Mouse (Mus musculus) liver, adult 2 months (tissue): ENCODE data around the gene Me1. TPM values are rescaled to one million over a fixed set of nuclear protein-coding genes. Genes with fewer than 3 reads are reported as not detected.

Experiments used
- DNase-seq: peaks from one replicate; pipeline ENCODE4 v3.0.0-alpha.2; 2011; ENCODE audit warnings: low read depth, low spot score; ENCODE audit errors: extremely low read depth
- H3K27ac ChIP-seq: fragments of 200-500 bp; replicated peaks from 2 replicates; pipeline ENCODE4 v1.5.1; 2012; ENCODE audit warnings: low read depth, mild to moderate bottlenecking, control low read depth, inconsistent platforms, low read length; ENCODE audit not compliant: insufficient read depth
- H3K27me3 ChIP-seq: fragments of 200-500 bp; 2 replicates; pipeline ENCODE4 v1.6.1; 2012; ENCODE audit warnings: mild to moderate bottlenecking, moderate library complexity, low read length, inconsistent platforms; ENCODE audit not compliant: control insufficient read depth, insufficient read depth
- H3K36me3 ChIP-seq: fragments of 200-500 bp; 2 replicates; pipeline ENCODE4 v1.6.1; 2012; ENCODE audit warnings: low read length, inconsistent platforms; ENCODE audit not compliant: control insufficient read depth, insufficient read depth
- H3K4me1 ChIP-seq: fragments of 200-500 bp; 2 replicates; pipeline ENCODE4 v1.6.1; 2011; ENCODE audit warnings: low read length; ENCODE audit not compliant: control insufficient read depth, insufficient read depth
- H3K4me3 ChIP-seq: fragments of 200-500 bp; 2 replicates; pipeline ENCODE4 v1.5.1; 2011; ENCODE audit warnings: low read depth, mild to moderate bottlenecking, control low read depth, low read length, moderate library complexity; ENCODE audit not compliant: insufficient read depth
- H3K79me2 ChIP-seq: fragments of 200-500 bp; 2 replicates; pipeline ENCODE4 v1.6.1; 2012; ENCODE audit warnings: inconsistent platforms, mild to moderate bottlenecking, low read length, moderate library complexity; ENCODE audit not compliant: control insufficient read depth, insufficient read depth
- H3K9ac ChIP-seq: fragments of 200-500 bp; 2 replicates; pipeline ENCODE4 v1.6.1; 2012; ENCODE audit warnings: low read depth, mild to moderate bottlenecking, control low read depth, inconsistent platforms, low read length
- CTCF ChIP-seq: fragments of 200-500 bp; IDR thresholded peaks from 2 replicates; pipeline ENCODE4 v1.5.1; 2011; ENCODE audit warnings: low read depth, low read length, control low read depth
- POLR2A ChIP-seq: fragments of 200-500 bp; IDR thresholded peaks from 2 replicates; pipeline ENCODE4 v1.6.1; 2011; ENCODE audit warnings: low read length, control low read depth; ENCODE audit not compliant: insufficient read depth; ENCODE audit errors: extremely low read depth
- WGBS: fragments of 180-500 bp; shearing (Covaris S2); methylation state at CpG from one replicate; pipeline ENCODE4 v1.1.7; 2018; 5-methylcytosine and 5-hydroxymethylcytosine counted together
- polyA plus RNA-seq: library from polyadenylated mRNA; depleted of rRNA; stranded (reverse); fragments of >200 nt; gene quantifications from 2 replicates; pipeline ENCODE4 v1.2.3, GENCODE M21; 2012
- total RNA-seq: library from RNA; depleted of rRNA; stranded (reverse); fragments of >200 nt; gene quantifications from 2 replicates; pipeline ENCODE4 v1.2.3, GENCODE M21; 2014

The Me1 gene
- total and polyA plus RNA-seq, 2 experiments, result 87.4 to 101 TPM

DNA sequence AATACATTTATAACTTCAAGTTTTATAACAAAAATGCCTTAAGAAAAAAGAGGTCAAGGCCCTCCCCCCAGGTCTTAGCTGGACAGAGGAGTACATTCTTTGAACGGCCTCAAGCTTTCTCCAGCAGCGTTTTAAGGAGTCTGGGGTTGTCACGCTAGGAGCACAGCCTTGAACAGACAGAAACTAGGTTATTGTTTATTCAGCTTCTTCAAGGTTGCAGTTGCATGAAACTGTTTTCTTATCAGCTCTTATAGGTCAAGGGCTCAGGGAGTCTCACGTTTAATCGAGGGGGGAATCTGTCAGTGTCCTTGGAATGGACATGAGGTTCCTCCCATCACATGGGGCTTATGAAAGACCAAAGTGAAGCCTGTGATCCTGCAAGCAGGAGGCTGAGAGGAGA is 21.4 kb upstream of the Me1 start:
- H3K4me3 ChIP-seq, result no peak overlapping the region
- no peak for DNase-seq
- WGBS, result 63% methylated on average over 5 of the region's 5 CpGs
- TF ChIP-seq CTCF (no peak), POLR2A (no peak)
- H3K79me2 ChIP-seq, result no peaks in the 10 kb centered on the region
- H3K27ac ChIP-seq, result no peak overlapping the region
- no peaks in the 10 kb centered on the region for H3K36me3 ChIP-seq
- H3K9ac ChIP-seq, result no peak overlapping the region
- peaks cover 2% of the 10 kb centered on the region; the same call in 1 of the 2 replicates for H3K4me1 ChIP-seq
- no peaks in the 10 kb centered on the region for H3K27me3 ChIP-seq

DNA sequence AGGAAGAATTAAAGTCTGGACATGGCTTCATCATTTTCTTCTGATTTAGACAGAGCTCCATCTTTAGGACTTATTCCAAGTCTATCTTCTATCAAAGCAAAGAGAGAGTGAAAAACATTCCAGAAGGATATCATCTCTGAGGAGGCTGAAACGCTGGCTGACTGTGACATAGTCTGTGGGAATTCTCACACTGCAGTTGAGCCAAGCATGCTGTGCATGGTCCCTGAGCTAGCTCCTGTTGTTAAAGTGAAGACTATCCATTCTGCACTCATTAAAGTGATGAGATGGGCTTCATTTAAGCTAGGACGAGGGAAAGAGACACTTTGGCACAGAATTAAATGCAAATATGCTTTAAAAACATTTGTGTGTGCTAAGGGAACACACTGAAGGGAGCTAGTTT is 20.8 kb upstream of the Me1 start:
- peaks cover 2% of the 10 kb centered on the region; the same call in 1 of the 2 replicates for H3K4me1 ChIP-seq
- no peaks in the 10 kb centered on the region for H3K36me3 ChIP-seq
- no peak overlapping the region for H3K9ac ChIP-seq
- no peaks in the 10 kb centered on the region for H3K79me2 ChIP-seq
- TF ChIP-seq POLR2A (no peak), CTCF (no peak)
- no peak overlapping the region for H3K27ac ChIP-seq
- 46% methylated on average over 2 of the region's 2 CpGs for WGBS
- no peaks in the 10 kb centered on the region for H3K27me3 ChIP-seq
- no peak overlapping the region for H3K4me3 ChIP-seq
- no peak for DNase-seq

DNA sequence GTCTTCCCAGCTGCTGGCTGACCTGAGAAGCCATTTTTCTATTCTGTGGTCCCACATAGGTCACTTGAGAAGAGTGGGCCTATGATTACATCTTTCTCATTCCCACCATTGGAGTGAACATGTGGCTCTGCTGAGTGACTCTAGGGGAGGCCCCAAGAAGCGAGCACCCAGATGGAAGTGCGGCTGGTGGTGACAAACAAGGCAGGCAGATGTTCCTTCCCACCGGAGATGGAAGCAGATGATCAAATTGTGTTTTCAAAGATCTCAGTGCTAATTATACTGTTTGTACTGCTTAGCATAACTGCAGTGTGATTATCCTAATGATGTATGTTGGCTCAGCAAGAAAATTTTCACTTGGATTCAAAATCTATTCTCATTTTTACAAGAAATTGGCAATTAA is 18.3 kb upstream of the Me1 start:
- no peak for TF ChIP-seq CTCF
- TF ChIP-seq POLR2A, result no peak
- H3K79me2 ChIP-seq, result no peaks in the 10 kb centered on the region
- H3K9ac ChIP-seq, result no peak overlapping the region
- H3K4me1 ChIP-seq, result no peaks in the 10 kb centered on the region
- H3K27me3 ChIP-seq, result no peaks in the 10 kb centered on the region
- H3K4me3 ChIP-seq, result no peak overlapping the region
- WGBS, result 96% methylated on average over 3 of the region's 3 CpGs
- no peaks in the 10 kb centered on the region for H3K36me3 ChIP-seq
- no peak for DNase-seq
- no peak overlapping the region for H3K27ac ChIP-seq

GRCm38 (mm10) chr9:86712648-86713047 is 16.9 kb upstream of the Me1 start:
- peaks cover 6% of the 10 kb centered on the region; the same call in 1 of the 2 replicates for H3K4me1 ChIP-seq
- no peaks in the 10 kb centered on the region for H3K79me2 ChIP-seq
- WGBS, result 84% methylated on average over 2 of the region's 2 CpGs
- no peak overlapping the region for H3K27ac ChIP-seq
- no peak for TF ChIP-seq CTCF
- TF ChIP-seq POLR2A, result no peak
- H3K9ac ChIP-seq, result no peak overlapping the region
- H3K4me3 ChIP-seq, result no peak overlapping the region
- no peak for DNase-seq
- no peaks in the 10 kb centered on the region for H3K36me3 ChIP-seq
- H3K27me3 ChIP-seq, result no peaks in the 10 kb centered on the region

GRCm38 (mm10) chr9:86710091-86710634 is 14.4 kb upstream of the Me1 start:
- H3K36me3 ChIP-seq, result no peaks in the 10 kb centered on the region
- TF ChIP-seq POLR2A (no peak), CTCF (no peak)
- 62% methylated on average over 2 of the region's 2 CpGs for WGBS
- H3K27me3 ChIP-seq, result no peaks in the 10 kb centered on the region
- H3K27ac ChIP-seq, result no peak overlapping the region
- no peaks in the 10 kb centered on the region for H3K79me2 ChIP-seq
- peaks cover 9% of the 10 kb centered on the region; the same call in 1 of the 2 replicates for H3K4me1 ChIP-seq
- DNase-seq, result peak; percentile 39
- no peak overlapping the region for H3K4me3 ChIP-seq
- H3K9ac ChIP-seq, result no peak overlapping the region

DNA sequence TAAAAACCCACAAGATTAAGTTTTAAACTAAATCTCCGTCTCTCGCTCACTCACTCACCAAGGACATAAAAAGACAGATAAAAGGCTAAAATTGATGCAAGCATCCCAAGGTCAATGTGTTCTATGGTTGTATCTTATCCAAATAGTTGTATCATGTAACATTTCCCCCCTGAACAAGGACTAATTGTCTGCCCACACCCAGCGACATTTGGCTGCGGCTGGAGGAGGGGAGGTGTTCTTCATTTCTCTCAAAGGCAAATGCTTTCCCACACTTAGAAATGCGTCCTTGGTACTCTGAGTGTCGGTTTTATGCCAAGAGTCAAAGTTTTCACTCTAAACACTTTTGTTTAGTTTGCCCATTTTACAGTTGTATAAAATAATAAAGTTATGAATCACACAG is 13.2 kb upstream of the Me1 start:
- Histone ChIP-seq H3K9ac (no peak overlapping the region), H3K79me2 (no peaks in the 10 kb centered on the region), H3K4me1 (peaks cover 9% of the 10 kb centered on the region; the same call in 1 of the 2 replicates), H3K36me3 (no peaks in the 10 kb centered on the region), H3K27ac (no peak overlapping the region), H3K27me3 (no peaks in the 10 kb centered on the region), H3K4me3 (no peak overlapping the region)
- 85% methylated on average over 6 of the region's 6 CpGs for WGBS
- DNase-seq, result no peak
- TF ChIP-seq CTCF, result no peak
- no peak for TF ChIP-seq POLR2A
